Mouse (Mus musculus) cerebellum, postnatal 10 days (tissue): Measurements from ENCODE around the gene Capn15.
A peak's percentile ranks its signal among the peaks of the same experiment; 100 is the strongest.

Experiments
- DNase-seq, 2 experiments: peaks; one replicate each; pipeline ENCODE4 v3.0.0; 2021; ENCODE audit warnings: mixed read lengths in 2 of 2

Capn15 gene

DNA sequence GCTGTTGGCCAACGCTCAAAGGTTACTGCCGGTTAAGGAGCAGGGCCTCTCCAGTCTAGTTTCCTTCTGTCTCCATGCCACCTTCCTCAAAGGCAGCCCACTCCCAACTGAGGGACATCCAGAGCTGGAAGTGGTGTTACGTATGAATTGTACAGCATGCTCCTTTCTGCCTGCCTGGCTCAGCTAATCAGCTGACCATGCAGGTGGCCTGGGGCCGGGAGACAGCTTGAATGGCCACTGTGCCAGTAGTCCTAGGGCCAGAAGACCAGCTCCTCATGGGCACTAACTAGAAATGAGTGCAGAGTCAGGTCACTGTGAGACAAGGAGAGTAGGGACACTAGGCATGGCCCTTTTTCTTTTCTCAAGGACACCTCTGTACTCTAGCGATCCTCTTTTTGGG, 32.4 kb downstream of the Capn15 start:
- peak; percentile 83 to 86 for DNase-seq

DNA sequence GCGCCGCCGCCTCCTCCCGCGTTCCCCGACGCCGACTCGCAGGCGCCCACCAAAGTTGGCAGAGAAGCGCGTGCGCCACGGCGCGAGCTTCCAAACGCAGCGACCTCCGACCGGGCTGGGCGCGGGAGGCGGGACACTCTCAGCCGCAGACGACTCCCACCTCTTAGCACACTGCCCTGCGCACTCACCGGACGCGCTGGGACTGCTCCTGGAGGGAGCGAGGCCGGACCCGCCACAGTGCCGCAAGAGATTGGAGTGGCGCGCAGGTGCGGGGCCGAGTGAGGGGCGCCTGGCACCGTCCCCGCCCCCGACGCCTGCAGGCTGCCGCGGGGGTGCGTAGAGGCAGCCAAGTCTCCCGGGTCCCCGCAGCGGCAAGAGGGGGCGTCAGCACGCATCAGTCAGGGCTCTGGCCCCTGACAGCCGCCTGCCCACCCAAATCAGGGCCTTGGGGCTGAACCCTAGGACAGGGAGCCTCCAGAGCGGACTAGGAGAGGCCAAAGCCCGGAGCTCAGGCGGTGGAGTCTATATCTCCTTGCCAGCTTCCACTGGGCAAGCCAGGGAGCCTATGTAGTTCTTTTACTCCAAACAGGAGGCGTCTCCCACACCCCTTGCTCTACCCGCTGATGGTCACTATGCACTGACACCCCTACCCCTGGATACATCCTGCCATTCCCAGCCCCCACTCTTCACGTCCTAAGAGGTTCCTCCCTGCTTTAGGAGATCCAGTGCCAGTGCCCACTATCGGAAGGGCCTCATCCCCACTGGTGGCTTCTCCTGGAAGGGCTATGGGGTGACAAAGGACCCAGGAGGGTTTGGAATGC, 33.6 kb downstream of the Capn15 start, which contains the start of gene A930017K11Rik:
Gene A930017K11Rik, minus strand, starts transcription at position 763 of the 821 bp plus-strand sequence.
- DNase-seq = peak; percentile 58 to 63

DNA sequence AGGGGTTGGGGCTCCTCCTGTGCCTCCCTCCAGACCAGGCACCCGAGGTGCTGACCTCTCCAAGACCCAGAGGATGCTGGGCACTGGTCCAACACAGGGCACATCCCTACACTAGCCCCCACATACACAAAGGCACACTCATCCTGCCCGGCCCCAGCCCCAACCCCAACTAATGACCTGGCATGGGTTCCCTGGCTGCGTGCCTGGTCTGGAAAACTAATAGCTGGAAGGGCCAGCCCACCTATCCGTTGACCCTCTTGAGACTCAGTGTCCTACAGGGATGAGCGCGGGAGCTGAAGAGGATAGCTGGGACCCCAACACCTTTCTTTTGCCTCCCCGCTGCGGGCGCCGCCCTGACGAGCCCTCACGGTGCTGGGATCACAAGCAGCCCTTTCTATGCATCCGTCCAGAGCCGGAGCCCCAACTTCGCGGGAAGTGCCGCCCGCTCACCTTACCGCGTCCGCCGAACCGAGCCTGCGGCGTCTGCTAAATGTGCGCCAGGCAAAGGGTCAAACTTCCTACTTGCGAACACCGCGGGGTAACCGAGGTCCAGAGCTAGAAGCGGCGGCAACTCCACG, 34.3 kb downstream of the Capn15 start:
- DNase-seq = peak; percentile 76 to 78

DNA sequence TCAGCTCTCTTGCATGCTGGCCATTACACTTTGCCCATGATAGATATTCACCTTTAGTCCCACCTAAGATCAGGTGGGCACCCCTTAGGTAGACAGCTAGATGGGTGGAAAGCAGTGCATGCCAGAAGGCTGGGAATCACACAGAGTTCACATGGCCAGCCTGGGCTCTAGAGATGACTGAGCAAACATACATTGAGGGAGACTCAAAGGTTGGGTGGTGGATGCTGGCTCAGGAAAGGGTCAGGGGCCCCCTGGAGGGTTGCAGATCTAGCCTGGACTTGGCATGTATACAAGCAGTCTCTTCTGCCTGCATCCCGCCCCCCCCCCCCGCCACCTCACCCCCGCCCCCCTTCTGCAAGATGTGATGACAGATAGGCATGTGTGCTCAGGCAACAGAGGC, 34.9 kb downstream of the Capn15 start:
- DNase-seq = peak in 1 of 2 experiments; percentile 47

DNA sequence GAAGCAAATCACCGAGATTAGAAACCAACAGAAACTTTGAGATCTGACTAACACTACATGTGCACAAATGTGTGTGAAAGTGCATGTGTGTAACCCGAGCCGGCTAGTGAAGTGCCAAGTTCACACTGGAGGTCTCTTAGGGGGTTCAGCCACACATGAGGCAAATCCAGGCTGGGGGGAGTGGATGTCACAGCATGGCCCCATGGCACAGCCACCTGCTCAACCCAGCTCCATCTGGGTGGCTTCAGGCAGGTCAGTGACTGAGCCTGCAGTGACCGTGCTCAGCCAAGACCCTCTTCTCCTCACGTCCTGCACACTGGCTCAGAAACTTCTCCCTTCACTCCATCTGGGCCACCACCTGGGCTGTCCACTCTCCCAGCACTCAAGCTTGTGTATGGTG, 35.6 kb downstream of the Capn15 start:
- peak; percentile 62 to 67 for DNase-seq

DNA sequence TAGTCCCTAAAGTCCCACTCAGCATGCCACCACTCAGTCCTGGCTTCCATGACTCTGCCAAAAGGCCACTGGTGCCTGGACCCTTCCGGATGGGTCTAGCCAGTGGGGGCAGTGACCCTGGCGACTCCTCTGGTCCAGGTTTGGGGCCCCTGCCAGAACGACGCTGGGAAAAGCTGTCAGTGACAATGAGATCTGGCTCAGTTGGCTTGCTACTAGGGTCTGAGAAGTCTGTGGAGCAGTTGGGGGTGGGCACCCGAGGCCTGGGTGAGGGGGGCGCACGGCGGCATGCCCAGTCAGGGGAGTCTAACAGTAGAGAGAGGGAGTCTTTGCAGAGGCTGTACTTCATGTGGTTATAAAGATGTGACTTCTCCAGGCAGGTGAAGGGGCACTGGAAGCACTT, 37.5 kb downstream of the Capn15 start:
- DNase-seq = peak; percentile 71 to 82

DNA sequence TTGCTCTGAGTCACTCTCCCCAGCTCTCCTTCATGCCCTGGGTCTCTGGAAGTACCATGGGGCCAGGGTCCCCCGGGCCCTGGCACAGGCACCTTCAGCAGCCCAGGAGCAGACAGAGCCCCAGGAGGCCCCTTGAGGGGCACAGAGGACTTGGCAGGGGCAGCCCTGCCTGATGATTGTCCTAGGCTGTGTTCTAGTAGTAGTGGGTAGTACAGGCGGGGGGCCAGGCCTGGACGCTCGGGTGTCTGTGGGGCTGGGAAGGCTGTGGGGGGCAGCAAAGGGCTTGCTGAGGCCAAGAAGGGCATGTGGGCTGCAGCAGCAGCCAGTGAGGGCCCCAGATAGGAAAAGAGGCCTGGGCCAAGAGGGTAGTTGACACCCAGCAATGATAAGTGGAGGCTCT, 38.0 kb downstream of the Capn15 start:
- peak in 1 of 2 experiments; percentile 33 for DNase-seq

DNA sequence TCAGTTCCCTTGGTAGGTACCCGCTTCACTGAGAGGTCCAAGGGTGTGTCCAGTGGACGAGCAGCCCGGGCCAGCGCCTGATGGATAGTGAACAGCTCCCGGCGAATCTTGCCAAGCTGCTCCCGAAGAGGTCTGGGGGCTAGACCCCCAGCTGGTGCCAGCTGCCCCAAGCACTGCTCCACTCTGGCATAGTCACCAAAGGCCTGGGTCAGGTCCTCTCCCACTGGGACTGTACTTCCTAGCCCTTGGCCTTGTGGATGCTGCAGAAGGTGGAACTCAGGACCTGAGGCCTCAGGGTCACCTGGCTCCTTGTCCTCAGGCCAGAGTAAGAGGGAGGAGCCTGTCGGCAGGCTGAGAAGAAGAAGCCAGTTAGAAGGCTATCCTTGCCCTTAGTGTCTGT, 38.7 kb downstream of the Capn15 start:
- DNase-seq = peak in 1 of 2 experiments; percentile 27

DNA sequence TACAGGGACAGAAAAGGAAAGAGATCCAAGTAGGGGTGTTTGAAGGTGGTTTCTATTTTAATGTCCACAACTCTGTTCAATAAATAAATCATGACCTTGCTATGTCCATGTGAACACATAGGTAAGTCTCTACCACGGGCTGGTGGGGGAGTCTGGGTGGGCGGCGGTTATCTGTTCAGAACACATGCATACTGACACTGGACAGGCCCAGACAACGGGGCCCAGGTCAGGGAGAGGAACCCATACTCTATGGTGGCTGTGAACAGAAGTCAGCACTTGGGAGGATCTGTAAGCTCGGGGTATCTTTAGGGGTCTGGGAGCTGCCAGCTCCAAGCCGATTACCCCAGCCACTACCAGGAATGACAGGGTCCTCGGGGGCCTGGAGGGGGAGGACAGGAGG, 39.2 kb downstream of the Capn15 start:
- DNase-seq = no peak

DNA sequence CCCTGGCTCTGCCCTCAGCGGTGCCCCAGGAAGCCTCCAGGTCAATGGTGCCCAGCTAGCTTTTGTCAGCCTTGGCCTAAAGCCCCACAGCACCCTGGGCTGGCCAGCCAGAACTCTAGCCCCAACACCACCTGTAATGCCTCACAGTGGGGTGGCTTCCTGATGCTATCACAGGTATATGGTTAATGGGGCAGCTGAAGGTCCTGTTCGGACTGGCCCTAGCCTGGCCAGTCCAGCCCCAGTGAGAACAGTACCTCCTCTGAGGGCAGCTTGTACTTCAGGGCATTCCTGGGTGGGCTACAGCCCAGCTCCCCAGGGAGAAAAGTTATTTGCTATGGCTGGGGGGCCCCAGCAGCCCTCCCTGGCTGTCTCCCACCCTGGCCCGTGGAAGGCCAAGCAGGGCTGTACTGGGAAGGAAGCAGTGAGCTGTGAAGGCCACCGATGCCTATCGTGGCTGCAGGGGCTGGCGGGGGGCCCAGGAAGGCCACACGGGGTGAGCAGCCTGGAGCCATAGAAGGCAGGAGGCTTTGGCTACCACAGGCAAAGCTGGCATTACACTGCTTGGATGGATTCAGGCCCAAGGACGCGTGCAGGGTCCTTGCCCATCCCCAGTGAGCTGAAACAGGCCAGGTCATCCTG, 40.0 kb downstream of the Capn15 start:
- DNase-seq = peak; percentile 49 to 64

DNA sequence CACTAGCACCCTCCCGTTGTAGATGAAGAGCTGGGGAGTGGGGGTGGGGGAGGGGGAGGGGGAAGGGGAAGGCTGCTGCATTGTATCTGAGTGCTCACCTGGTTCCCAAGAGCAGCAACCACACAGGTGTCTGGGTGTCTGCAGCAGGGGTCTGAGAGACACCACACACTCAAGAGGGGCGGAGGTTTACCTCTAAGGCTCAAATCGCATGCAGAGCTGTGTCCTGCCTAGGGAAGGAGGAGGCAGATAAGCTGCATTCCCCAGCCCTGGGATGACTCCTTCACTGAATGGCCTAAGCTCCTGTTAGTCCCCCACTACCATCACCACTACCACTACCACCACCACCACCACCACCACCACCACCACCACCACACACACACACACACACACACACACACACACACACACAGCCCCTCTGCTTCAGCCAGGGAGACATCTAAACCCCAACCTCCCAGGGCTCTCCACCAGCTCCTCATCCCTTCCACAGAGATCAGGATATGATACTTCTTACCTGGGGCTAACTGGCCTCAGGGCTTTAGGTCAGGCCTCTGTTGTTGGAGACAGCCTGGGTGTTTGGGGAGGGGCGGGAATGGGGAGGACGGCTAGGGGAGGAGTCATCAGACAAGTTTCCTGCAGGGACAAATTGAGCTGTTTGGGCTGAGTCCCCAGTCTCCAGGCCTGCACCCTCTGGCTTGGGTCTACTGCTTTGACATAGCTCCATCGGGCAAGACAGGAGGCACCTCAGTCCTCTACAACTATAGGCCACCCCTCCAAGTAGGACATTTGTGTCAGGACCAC, 41.0 kb downstream of the Capn15 start, which contains the start of the genes Pigq and Nhlrc4:
Gene Pigq, minus strand, starts transcription at position 571 of the 798 bp plus-strand sequence.
Gene Nhlrc4, minus strand, starts transcription at position 596 of the 798 bp plus-strand sequence.
- DNase-seq = no peak

DNA sequence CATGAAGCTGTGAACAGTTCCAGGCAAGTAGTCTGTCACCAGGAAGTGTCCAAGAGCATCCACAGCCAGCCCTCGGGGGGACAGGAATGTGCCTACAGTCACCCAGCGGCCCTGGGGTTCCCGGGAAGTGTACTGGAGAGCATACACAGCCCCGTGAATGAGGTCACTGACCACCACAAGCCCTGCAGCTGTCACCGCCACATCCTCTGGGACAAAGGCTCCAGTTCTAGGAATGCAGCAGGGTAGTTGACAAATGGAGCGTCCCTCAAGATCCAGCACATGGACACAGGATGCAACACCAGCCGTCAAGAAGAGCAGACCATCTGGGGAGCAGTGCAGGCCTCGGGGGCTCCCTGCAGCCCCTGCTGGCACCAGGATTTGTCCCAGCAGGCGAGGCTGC, 41.8 kb downstream of the Capn15 start:
- no peak for DNase-seq

DNA sequence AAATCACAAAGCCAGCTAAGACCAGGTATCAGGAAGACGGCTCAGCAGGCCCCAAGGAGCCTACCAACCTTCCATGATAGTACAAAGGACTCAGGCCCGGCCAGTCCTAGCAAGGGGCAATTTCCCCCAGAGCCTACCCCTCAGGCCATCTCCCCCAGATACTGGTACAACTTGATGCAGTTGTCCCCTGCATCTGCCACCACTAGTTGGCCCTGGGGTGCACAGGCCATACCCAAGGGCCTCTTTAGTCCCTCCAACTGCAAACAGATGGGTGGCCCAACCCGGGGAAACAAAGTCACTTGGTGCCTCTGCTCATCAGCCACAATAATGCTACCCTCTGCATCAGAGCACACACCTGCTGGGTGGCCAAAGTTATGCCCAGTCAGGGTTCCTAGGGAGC, 42.4 kb downstream of the Capn15 start:
- no peak for DNase-seq

DNA sequence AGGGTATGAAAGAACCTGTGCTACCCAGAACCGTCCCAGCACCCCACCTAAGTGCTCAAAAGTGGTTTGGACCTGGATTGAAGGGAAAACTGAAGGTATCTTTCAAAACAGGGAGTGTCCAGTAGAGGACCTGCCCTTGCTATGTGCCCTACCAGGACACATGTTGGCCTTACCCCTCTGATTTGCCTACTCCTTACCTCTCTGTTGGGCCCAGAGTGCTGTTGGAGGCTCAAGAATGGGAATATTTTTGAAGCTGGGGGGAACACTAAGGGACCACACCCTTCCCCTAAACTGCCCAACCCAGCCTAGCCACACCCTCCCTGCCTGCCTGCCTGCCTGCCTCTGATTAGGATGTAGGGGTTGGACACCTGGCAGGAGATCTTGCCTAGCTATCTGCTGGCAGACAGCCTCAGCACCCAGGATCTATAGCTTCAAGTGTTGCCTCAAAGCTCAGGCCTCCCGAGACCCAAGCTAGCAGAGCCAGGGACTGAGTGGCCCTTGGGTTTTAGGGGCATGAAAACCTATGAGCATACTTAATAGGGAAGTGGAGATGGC, 42.9 kb downstream of the Capn15 start:
- DNase-seq = no peak

DNA sequence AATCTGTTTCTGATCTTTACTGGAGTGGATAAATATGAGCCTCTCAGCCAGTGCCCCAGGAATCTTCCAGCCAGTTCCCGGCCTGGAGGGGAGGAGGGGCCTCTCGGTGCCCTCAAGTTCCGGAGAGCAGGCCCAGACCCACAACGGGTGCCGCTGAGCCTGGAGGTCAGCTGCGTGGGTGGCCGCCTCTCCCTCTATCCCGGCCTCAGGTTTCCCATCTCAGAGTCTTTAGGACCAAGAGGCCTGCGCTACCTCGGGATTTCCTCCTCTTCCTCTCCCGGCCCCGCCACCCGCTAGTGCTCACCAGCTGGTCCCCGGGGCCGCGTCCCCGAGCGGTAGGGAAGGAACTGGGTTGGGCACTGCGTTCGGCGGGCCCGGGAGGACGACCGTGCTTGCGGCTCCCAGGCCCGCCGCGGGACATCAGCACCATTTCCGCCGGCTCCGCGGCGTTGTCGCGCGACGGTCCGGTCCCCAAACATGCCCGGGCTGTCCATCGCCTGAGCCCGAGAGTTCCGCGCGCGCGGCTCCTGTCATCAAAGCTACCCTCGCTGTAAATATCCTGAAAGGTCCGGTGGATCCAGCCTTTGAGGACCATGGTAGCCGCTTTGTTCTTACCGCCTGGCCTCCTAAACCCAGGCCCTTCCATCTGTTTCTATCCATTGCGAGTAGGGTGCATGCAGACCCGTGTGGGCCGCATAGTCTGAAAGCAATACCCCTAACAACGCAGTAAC, 43.9 kb downstream of the Capn15 start:
- peak; percentile 90 for DNase-seq

DNA sequence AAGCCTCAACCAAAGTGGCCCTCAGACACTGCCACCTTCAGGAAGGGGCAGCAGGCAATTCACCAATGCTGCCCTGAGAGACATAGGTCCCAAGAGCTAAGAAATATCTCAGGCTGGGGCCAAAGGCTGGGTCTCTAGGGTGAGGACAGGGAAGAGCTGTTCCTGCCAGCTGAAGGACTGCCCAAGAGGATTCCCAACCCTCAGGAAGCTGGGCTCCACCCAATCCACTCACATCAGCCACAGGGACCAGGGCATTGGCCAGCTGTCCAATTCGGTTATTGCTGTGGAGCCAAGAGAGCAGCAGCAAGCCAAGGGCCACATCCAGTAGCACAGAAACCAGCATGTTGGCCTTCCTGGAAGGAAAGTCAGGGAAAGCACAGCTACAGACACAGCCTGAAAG, 51.1 kb downstream of the Capn15 start:
- DNase-seq = no peak

DNA sequence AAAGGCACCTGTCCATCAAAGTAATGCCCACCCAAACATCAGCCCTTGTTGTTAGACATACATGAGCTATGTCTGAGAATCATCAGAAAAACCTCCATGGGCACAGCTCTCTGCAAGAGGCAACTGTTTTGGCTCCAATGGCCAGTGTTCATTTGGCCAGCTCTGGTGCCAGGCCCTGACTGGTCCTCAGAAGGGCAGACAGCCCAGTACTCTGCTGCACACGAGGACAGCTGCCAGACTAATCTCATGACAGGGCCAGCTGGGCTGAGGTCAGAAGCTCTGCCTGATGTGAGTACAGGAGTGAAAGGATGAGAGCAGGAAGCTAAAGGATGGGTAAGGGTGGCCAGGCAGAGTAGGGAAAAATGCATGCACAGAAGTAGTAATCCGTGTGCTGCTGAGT, 60.2 kb downstream of the Capn15 start:
- DNase-seq = peak; percentile 90 to 91

DNA sequence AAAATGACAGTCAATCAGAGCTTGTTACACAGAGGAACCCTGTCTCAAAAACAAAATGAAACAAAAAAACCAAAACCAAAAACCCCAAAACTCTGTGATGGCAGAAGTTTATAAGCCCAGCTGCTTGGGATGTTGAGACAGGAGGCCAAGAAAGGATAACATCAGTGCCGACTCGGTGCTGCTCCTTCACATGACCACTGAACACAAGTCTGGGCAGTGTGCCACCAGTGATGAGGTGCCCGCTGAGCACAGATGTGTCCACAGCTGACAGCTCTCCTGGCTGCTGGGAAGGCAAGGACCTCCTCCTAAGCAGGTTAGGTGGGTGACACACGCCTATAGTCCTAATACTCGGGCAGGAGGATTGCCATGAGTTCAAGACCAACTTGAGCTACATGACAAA, 63.5 kb downstream of the Capn15 start:
- peak; percentile 45 to 56 for DNase-seq

DNA sequence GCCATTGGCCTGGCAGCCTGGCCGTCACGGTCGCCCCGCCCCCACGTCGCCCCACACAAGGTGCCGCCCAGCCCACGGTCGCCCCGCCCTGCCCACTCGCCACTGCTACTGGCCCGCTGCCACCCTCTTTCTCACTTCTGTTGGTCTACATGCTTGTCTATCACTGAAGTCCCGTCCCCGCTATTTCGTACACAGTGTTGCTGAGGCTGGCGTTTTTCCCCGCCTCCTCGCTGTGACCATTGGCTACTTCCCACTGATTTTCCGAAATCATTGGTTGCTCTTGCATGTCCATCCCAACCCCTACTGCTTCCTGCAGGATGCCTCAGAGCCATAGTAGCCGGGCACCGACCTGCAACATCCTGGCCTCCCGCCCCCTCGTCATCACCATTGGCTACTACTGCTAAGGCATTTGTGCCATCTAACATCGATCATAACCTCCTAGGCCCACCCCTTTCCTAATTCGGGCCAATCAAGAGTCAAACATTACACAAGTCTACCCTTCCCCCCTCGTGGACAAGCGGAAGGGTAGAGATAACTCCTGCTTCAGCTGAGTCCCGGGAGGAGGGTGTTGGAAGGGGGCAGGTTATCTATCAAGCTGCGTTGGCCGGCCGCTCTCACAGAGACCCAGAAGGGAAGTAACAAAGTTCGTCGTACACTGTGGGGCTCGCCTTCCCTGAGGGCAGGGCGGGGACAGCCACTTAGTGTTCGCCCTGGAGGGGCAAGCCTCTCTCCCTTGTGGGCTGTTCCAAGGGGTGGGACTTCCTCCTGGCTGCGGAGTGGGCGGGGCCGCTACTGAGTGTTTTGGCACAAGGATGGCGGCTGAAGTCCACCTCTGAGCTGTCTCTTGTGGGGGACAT, 65.6 kb downstream of the Capn15 start:
- peak; percentile 100 for DNase-seq

DNA sequence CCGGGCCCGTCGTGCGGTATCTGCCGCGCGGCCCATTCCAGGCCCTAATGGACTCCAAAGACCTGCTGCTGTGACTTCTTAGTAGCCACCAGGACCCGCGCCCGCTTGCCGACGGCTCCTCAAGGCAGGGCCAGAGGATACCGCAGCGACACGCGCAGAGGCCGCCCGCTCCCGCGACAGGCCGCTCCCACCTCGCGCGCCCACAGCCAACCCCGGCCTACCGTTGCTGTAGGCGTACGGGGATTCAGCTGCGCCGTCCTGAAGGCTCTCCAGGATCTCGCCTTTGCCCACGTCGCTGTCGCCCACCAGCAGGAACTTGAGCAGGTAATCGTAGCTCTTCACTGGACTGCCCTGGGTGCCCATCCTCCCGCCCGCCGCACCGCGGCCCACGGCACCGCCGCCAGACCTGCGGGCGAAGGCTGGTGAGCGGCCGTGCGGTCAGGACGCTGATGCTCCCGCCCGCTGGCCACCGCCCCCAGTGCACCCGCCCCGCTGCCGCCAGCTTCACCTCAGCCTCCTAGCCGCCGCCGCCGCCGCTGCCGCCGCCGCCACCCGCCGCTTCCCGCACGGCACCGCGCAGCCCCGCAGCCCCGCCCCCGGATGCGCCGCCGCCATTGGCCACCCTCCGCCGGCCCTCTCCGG, 66.3 kb downstream of the Capn15 start, which contains the start of gene Rab40c:
Gene Rab40c, minus strand, starts transcription at position 584 of the 642 bp plus-strand sequence.
- peak; percentile 68 to 77 for DNase-seq
